In genomic region chr7:6330458-6331232, GRCm38 (mm10) we compare ENCODE assay signal across 9 mouse cellular contexts. TPM values are rescaled to one million over a fixed set of nuclear protein-coding genes. Genes with fewer than 3 reads are reported as not detected.
DNase-seq lines count a peak whose midpoint lies in the region; ATAC-seq lines count a peak whose summit lies in the region.
"Had no signal": no experiment of that assay in that cellular context is flagged by ENCODE, and none has a peak within 500 bp of the region (broad histone marks: within the 10 kb centered on the region; RNA-seq: fewer than 3 reads in every experiment).

No protein-coding gene starts in this region.

- H3K4me2 ChIP-seq in kidney, embryonic 14.5 days (replicated peaks; ENCODE audit: low read depth, low read length), result peak overlapping the region; percentile 72
- peak overlapping the region; percentile 71 for H3K4me2 ChIP-seq in forebrain, embryonic 16.5 days (ENCODE audit: low read length)
- peak overlapping the region; percentile 57 for H3K4me2 ChIP-seq in midbrain, embryonic 11.5 days

- H3K9me3 ChIP-seq in kidney, embryonic 14.5 days (ENCODE audit: control insufficient read depth, low read length), result no peaks in the 10 kb centered on the region
- no peaks in the 10 kb centered on the region for H3K9me3 ChIP-seq in forebrain, embryonic 16.5 days (ENCODE audit: control insufficient read depth, low read length)
- no peaks in the 10 kb centered on the region for H3K9me3 ChIP-seq in midbrain, embryonic 11.5 days (ENCODE audit: control insufficient read depth, low read length)

- peak overlapping the region; percentile 81 for H3K9ac ChIP-seq in kidney, embryonic 14.5 days (ENCODE audit: low read depth, low read length)
- H3K9ac ChIP-seq in forebrain, embryonic 16.5 days (replicated peaks; ENCODE audit: low read depth, low read length), result peak overlapping the region; percentile 87
- H3K9ac ChIP-seq in midbrain, embryonic 11.5 days (ENCODE audit: low read length), result peak overlapping the region; percentile 82

- H3K27me3 ChIP-seq in kidney, embryonic 14.5 days (ENCODE audit: control insufficient read depth, insufficient read depth, low read length), result no peaks in the 10 kb centered on the region
- H3K27me3 ChIP-seq in forebrain, embryonic 16.5 days (replicated peaks; ENCODE audit: control insufficient read depth, insufficient read depth, low read length), result no peaks in the 10 kb centered on the region
- no peaks in the 10 kb centered on the region for H3K27me3 ChIP-seq in midbrain, embryonic 11.5 days (ENCODE audit: control insufficient read depth, insufficient read depth, low read length)

- peaks cover 8% of the 10 kb centered on the region; the same call in 1 of the 2 replicates for H3K4me1 ChIP-seq in kidney, embryonic 14.5 days (ENCODE audit: control insufficient read depth, insufficient read depth, low read length)
- H3K4me1 ChIP-seq in brown adipose tissue, adult 24 weeks (ENCODE audit: control insufficient read depth, insufficient read depth, insufficient read length, low read length), result no peaks in the 10 kb centered on the region
- peaks cover 16% of the 10 kb centered on the region for H3K4me1 ChIP-seq in forebrain, embryonic 16.5 days (replicated peaks; ENCODE audit: control insufficient read depth, insufficient read depth, low read length)
- peaks cover 6% of the 10 kb centered on the region; the same call in 1 of the 2 replicates for H3K4me1 ChIP-seq in midbrain, embryonic 11.5 days (ENCODE audit: control insufficient read depth, insufficient read depth, low read length)

- DNase-seq in kidney, postnatal 10 days, result no peak
- DNase-seq in layer of hippocampus, adult 8-10 months (ENCODE audit: low spot score in 2 of 2), result peak; percentile 25
- DNase-seq in midbrain, embryonic 11.5 days (ENCODE audit: low spot score, missing footprints), result no peak
- DNase-seq in testis, postnatal 10 days (ENCODE audit: low spot score), result peak; percentile 41
- no peak for DNase-seq in kidney, adult 18-20 months

- WGBS in kidney, embryonic 14.5 days, result 16% methylated on average over 23 of the region's 23 CpGs
- WGBS in forebrain, embryonic 16.5 days, result 12% methylated on average over 23 of the region's 23 CpGs
- WGBS in midbrain, embryonic 11.5 days, result 19% methylated on average over 23 of the region's 23 CpGs

- peak; percentile 73 for ATAC-seq in kidney, embryonic 14.5 days (ENCODE audit: low FRiP score, low TSS enrichment)
- ATAC-seq in forebrain, embryonic 16.5 days, result peak; percentile 81
- peak; percentile 84 for ATAC-seq in midbrain, embryonic 11.5 days (ENCODE audit: low FRiP score)
- ATAC-seq: Patski had no signal

- peak overlapping the region; percentile 61 for H3K4me3 ChIP-seq in kidney, embryonic 14.5 days (ENCODE audit: low read length)
- H3K4me3 ChIP-seq in brown adipose tissue, adult 24 weeks (ENCODE audit: insufficient read depth, low read depth, low read length), result peak overlapping the region; percentile 79
- H3K4me3 ChIP-seq in forebrain, embryonic 16.5 days (replicated peaks; ENCODE audit: low read length), result peak overlapping the region; percentile 68
- peak overlapping the region; percentile 48 for H3K4me3 ChIP-seq in midbrain, embryonic 11.5 days (ENCODE audit: low read depth, low read length)

- H3K36me3 ChIP-seq in kidney, embryonic 14.5 days (ENCODE audit: control insufficient read depth, insufficient read depth, low read length), result peaks cover 6% of the 10 kb centered on the region
- H3K36me3 ChIP-seq in forebrain, embryonic 16.5 days (ENCODE audit: control insufficient read depth, insufficient read depth), result no peaks in the 10 kb centered on the region; the same call in 1 of the 2 replicates
- no peaks in the 10 kb centered on the region for H3K36me3 ChIP-seq in midbrain, embryonic 11.5 days (ENCODE audit: control insufficient read depth, insufficient read depth, low read length)

- peak overlapping the region; percentile 74 for H3K27ac ChIP-seq in kidney, embryonic 14.5 days (ENCODE audit: low read depth, low read length)
- 0 out of 2 replicates have a peak overlapping the region, but pooled peaks have one; percentile 9 for H3K27ac ChIP-seq in brown adipose tissue, adult 24 weeks (replicated peaks; ENCODE audit: low read depth, low read length)
- peak overlapping the region; percentile 85 for H3K27ac ChIP-seq in forebrain, embryonic 16.5 days (ENCODE audit: low read length)
- peak overlapping the region; percentile 71 for H3K27ac ChIP-seq in midbrain, embryonic 11.5 days (ENCODE audit: low read depth, low read length)

RNA-seq across cellular contexts. Expression of gene Zfp583, which starts 0.4 kb away (rescaled TPM):
- 4.1 and 5.5 TPM in 2 replicates for polyA plus RNA-seq in kidney, embryonic 14.5 days (2014; fragmentation: Nextera tagmentation; extraction: Ambion mirVana)
- 2.3 and 5.4 TPM in 2 replicates for polyA plus RNA-seq in brown adipose tissue, adult 24 weeks (2012; ENCODE audit: insufficient read depth, insufficient read length, missing spikeins)
- 14.5 and 15.8 TPM in 2 replicates for polyA plus RNA-seq in forebrain, embryonic 16.5 days (2015; fragmentation: Nextera tagmentation; extraction: Ambion mirVana)
- 10 to 100 TPM; 10.1 to 14.2 (median 11.1) TPM for total RNA-seq in layer of hippocampus, adult 8-10 months (2022)
- 7.2 and 10.4 TPM in 2 replicates for polyA plus RNA-seq in midbrain, embryonic 11.5 days (2014; fragmentation: Nextera tagmentation; extraction: Ambion mirVana)
- polyA plus RNA-seq: Patski had no signal

RNA-seq across cellular contexts. Expression of gene Gm3854, which starts 12.9 kb away (rescaled TPM):
- polyA plus RNA-seq in kidney, embryonic 14.5 days (2014; fragmentation: Nextera tagmentation; extraction: Ambion mirVana), result 2.6 TPM in 2 replicates
- 0.36 TPM in 1 of 2 replicates, not detected in the other for polyA plus RNA-seq in brown adipose tissue, adult 24 weeks (2012; ENCODE audit: insufficient read depth, insufficient read length, missing spikeins)
- polyA plus RNA-seq in forebrain, embryonic 16.5 days (2015; fragmentation: Nextera tagmentation; extraction: Ambion mirVana), result 5.2 and 5.8 TPM in 2 replicates
- 1 to 10 TPM; 5.8 to 6.8 (median 6.0) TPM for total RNA-seq in layer of hippocampus, adult 8-10 months (2022)
- 2.5 and 3.0 TPM in 2 replicates for polyA plus RNA-seq in midbrain, embryonic 11.5 days (2014; fragmentation: Nextera tagmentation; extraction: Ambion mirVana)

RNA-seq across cellular contexts. Expression of gene Zfp78, which starts 32.4 kb away (rescaled TPM):
- 2.1 TPM in 2 replicates for polyA plus RNA-seq in kidney, embryonic 14.5 days (2014; fragmentation: Nextera tagmentation; extraction: Ambion mirVana)
- polyA plus RNA-seq in brown adipose tissue, adult 24 weeks (2012; ENCODE audit: insufficient read depth, insufficient read length, missing spikeins), result 1.9 and 2.0 TPM in 2 replicates
- polyA plus RNA-seq in forebrain, embryonic 16.5 days (2015; fragmentation: Nextera tagmentation; extraction: Ambion mirVana), result 5.8 and 6.8 TPM in 2 replicates
- total RNA-seq in layer of hippocampus, adult 8-10 months (2022), result 1 to 10 TPM; 4.0 to 7.5 (median 6.5) TPM
- polyA plus RNA-seq in midbrain, embryonic 11.5 days (2014; fragmentation: Nextera tagmentation; extraction: Ambion mirVana), result 2.5 and 3.3 TPM in 2 replicates

RNA-seq across cellular contexts. Expression of gene Zfp667, which starts 44.3 kb away (rescaled TPM):
- polyA plus RNA-seq in kidney, embryonic 14.5 days (2014; fragmentation: Nextera tagmentation; extraction: Ambion mirVana), result 4.4 and 4.8 TPM in 2 replicates
- 3.4 and 4.6 TPM in 2 replicates for polyA plus RNA-seq in brown adipose tissue, adult 24 weeks (2012; ENCODE audit: insufficient read depth, insufficient read length, missing spikeins)
- polyA plus RNA-seq in forebrain, embryonic 16.5 days (2015; fragmentation: Nextera tagmentation; extraction: Ambion mirVana), result 13.0 and 17.1 TPM in 2 replicates
- 10 to 100 TPM; 15.5 to 21.1 (median 18.2) TPM for total RNA-seq in layer of hippocampus, adult 8-10 months (2022)
- polyA plus RNA-seq in midbrain, embryonic 11.5 days (2014; fragmentation: Nextera tagmentation; extraction: Ambion mirVana), result 12.0 and 12.9 TPM in 2 replicates

RNA-seq across cellular contexts. Expression of gene Zfp28, which starts 52.5 kb away (rescaled TPM):
- polyA plus RNA-seq in kidney, embryonic 14.5 days (2014; fragmentation: Nextera tagmentation; extraction: Ambion mirVana), result 7.5 and 8.7 TPM in 2 replicates
- 1.8 and 3.6 TPM in 2 replicates for polyA plus RNA-seq in brown adipose tissue, adult 24 weeks (2012; ENCODE audit: insufficient read depth, insufficient read length, missing spikeins)
- polyA plus RNA-seq in forebrain, embryonic 16.5 days (2015; fragmentation: Nextera tagmentation; extraction: Ambion mirVana), result 21.3 and 23.8 TPM in 2 replicates
- 1 to 10 TPM; 8.0 to 9.9 (median 8.4) TPM for total RNA-seq in layer of hippocampus, adult 8-10 months (2022)
- polyA plus RNA-seq in midbrain, embryonic 11.5 days (2014; fragmentation: Nextera tagmentation; extraction: Ambion mirVana), result 12.6 and 13.2 TPM in 2 replicates

Comparison
In these comparisons a context has a peak if more than half of its experiments do, and no peak if none do; other contexts are left out.
1. H3K27ac ChIP-seq: peak in every context shown above with its lines; median percentile 85 in forebrain, embryonic 16.5 days; 74 in kidney, embryonic 14.5 days; 71 in midbrain, embryonic 11.5 days; 9 in brown adipose tissue, adult 24 weeks.
2. DNase-seq: peak in layer of hippocampus, adult 8-10 months (2 of 2) and testis, postnatal 10 days (single experiment); none in kidney, postnatal 10 days (single experiment), midbrain, embryonic 11.5 days (single experiment) and kidney, adult 18-20 months (single experiment).
3. Peak in every context shown above with its lines, with median percentiles within 50 percentile points of each other: ATAC-seq, H3K4me2 ChIP-seq, H3K4me3 ChIP-seq and H3K9ac ChIP-seq.